Mouse (Mus musculus): ENCODE data around the gene Pgm1. TPM values are rescaled to one million over a fixed set of nuclear protein-coding genes. Genes with fewer than 3 reads are reported as not detected.

Pgm1 gene
- total RNA-seq (2022), result 10 to 100 TPM; 58.5 to 65.5 (median 61.2) TPM

GRCm38 (mm10) chr4:99929149-99929612, at the start of gene Pgm1:
TSS of gene Pgm1 (plus strand) at chr4:99929414.
- DNase-seq (ENCODE audit: low spot score in 2 of 2), result peak in 1 of 2 experiments; percentile 84

DNA sequence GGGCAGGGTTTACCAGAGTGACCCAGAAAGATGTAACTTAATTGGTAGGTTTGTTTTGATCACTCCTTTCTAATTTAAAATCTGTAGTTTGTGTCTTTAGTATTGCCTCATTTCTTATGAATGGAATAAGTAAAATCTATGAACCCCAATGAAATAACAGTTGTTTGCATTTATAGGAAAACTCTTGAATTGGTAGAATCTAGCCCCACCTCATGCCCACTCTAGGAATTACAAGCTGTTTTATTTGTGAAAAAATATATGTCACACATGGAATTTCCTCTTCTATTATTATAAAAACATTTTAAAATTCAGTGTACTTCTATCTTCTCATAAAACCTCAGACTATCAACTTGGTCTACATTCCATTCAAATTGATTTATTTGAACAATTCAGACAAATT, 47.3 kb upstream of the Pgm1 start:
- no peak for DNase-seq (ENCODE audit: low spot score in 2 of 2)

GRCm38 (mm10) chr4:99882405-99882804, 46.8 kb upstream of the Pgm1 start:
- DNase-seq (ENCODE audit: low spot score in 2 of 2), result no peak

GRCm38 (mm10) chr4:99913894-99914451, 15.2 kb upstream of the Pgm1 start:
- DNase-seq (ENCODE audit: low spot score in 2 of 2), result no peak

DNA sequence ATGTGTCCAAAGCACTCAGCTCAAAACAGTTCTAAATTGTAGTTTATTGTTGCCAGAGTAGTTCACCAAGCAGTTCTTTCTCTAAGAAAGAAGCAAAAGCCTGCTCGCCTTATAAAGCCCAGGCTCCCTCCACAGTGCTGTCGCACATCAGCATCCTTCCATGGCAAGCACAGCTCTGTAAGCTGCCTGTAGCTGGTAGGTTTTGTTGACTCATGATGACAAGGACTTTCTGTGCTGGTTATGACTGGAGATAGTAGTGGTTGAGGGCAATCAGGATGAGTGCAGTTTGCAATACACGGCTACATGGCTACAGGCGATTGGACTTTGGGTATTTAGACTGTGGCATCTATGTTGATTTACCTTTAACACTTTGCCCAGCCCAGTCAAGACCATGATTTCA, 2.8 kb upstream of the Pgm1 start:
- no peak for DNase-seq (ENCODE audit: low spot score in 2 of 2)

DNA sequence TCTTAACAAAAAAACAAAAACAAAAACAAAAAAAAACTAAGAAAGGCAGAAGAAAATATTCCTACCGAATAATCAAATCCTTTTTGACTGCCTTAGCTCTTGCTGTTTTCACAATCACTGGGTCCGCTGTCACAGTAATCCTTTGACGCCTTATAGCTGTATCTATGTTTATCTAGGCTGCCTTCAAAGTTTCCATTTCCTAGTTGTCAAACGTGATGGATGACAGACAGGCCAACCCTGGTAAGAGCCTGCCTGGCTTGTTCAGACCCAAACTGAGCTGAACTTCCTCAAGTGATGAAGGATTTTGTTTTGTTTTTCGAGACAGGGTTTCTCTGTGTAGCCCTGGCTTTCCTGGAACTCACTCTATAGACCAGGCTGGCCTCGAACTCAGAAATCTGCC, 693 bp upstream of the Pgm1 start:
- no peak for DNase-seq (ENCODE audit: low spot score in 2 of 2)

- DNase-seq (ENCODE audit: low spot score in 2 of 2), result peak; percentile 67 to 71
These were observed 651 bp downstream of the Pgm1 start, which contains the start of gene Itgb3bp for GRCm38 (mm10) chr4:99929613-99930517. TSS of gene Itgb3bp (minus strand) at chr4:99929813.

DNA sequence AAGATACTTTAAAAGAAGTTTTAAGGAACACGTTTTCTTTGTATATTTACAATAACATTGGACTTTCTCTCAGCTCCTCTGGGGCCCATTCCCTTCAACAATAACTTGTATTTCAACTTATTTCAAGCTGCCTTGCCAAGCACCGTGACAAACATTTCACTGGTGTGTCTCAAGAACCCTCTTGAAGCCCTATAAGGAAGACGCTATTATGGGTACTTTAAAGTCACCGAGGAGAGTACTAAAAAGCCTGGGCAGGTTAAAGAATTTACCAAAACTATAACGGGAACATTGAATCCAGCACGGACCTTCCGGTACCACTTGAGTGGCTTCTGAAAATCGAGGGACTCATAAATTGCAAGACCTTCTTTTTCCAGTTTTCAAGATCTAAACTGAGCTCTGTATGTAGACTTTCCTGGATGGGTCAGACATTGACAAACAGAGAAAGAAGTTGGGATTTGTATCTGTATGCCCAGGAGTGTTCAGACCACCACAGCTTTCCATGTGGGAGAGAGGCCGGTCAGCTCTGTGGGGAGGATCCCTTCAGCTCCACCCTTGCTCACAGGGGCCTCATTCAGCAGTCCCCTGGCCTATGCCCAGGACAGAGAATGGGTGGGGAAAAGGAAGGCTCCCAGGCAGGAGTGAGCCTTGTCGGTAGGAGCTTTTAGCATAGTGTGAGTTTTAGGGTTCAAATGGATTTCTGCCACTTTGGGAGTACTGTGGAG, 1.5 kb downstream of the Pgm1 start:
- no peak for DNase-seq (ENCODE audit: low spot score in 2 of 2)

GRCm38 (mm10) chr4:99931240-99931580, 2.0 kb downstream of the Pgm1 start:
- no peak for DNase-seq (ENCODE audit: low spot score in 2 of 2)

DNA sequence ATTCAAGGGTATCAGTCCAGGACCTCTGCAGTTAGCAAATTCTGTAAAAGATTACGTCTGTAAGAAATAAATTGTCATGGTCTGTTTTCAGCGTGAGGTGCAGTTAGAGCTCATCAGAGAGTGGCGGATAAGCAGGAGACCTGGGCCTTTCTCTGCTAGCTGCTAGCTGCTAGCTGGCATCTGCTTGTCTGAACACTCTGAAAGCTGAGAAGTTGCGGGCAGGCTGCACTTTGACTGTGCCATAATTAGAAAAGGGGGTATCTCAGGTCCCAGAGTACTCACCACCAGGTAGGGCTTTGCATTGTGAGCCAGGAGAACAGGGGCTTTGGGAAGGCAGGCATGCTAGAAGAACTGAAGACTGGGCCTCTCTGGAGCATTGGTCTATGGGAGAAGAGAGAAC, 2.6 kb downstream of the Pgm1 start:
- no peak for DNase-seq (ENCODE audit: low spot score in 2 of 2)

DNA sequence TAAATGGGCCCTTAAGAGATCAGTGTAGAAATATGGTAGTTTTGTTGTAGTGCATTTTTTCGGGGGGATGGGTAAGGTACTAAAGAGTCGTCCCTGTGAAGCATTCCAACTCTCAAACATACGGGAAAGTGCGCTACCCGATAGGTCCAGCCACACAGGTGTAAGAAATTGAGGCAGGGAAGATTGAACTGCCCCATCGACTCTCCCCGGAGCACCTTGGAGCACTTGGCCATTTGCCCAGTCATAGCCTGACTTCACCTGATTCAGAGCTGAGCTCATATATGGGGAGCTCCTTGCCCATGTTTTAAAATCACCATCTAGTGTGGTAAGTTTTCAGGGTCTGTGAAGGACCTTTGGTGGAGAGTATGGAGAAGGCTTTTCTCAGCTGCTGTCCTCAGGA, 5.6 kb downstream of the Pgm1 start:
- no peak for DNase-seq (ENCODE audit: low spot score in 2 of 2)

GRCm38 (mm10) chr4:99936278-99936677, 7.1 kb downstream of the Pgm1 start:
- no peak for DNase-seq (ENCODE audit: low spot score in 2 of 2)

- DNase-seq (ENCODE audit: low spot score in 2 of 2), result no peak
These were observed 10.7 kb downstream of the Pgm1 start for GRCm38 (mm10) chr4:99939711-99940505.

DNA sequence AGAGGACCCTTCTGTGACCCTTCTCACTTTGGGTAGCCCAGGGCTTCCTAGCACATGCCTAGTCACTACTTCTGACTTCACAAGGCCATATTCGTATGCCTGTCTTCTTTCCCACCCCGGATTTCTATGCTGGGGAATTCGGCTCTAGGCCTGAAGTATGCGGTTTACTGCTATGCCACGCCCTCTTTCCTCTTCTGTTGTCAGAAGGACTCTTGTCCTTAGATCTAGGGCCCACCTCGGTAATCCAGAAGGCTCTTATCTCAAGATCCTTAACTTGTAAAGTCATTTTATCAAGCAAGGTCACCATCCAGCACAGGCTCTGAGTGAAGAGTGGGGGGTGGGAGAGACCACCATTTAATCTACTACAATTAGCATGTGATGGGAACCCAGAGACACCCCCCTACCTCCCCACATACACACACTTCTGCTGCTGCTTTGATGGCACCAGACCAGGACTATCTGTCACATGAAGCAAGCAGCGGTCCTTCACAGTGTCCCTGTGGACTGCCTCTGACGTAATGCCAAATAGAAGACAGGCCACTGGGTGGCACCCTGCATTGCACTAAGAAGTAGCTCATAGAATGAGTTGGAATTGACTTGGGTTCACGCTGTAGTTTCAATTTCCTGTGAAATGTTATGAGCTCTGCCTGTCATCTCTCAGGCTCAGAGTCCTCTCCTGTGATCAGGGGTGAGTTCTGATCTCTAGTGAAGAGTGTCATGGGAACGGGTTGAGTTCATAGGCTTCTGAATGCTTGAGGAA, 12.6 kb downstream of the Pgm1 start:
- DNase-seq (ENCODE audit: low spot score in 2 of 2), result no peak

DNA sequence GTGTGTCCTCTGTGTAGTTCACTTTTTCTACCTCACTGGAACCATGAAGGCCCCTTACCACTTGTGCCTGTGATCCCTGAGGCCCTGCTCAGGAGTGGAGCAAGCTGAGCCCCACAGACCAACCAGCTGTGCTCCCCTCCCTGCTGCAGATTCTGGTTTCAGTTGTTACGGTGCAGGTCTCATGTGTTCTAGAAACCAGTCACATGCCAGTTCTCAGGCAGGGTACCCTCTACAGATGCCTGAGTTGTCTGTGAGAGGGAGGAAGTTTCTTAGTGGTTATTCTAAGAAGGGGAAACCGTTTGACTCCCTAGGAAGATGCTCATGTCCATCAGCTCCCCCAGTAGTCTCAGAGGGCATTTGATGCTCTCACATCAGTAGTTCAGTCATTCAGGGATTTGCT, 15.4 kb downstream of the Pgm1 start:
- no peak for DNase-seq (ENCODE audit: low spot score in 2 of 2)

DNA sequence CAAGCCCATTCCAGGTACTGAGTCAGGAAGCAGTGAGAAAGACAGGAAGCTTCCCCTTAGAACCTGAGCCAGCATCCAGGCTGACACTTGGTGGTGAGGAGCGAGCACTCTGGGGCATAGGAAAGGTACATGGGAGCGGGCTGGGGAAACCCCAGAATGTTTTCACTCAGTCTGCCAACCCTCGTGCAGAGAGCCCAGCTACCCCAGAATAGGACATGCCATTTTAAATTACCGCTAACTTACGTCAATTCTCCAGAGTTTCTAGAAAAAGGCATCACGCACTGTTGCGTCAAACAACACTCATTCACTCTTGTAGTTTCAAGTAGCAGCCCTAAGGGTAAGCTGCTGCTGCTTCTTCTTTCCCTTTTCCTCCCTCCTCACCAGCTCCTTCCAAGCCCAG, 15.8 kb downstream of the Pgm1 start:
- no peak for DNase-seq (ENCODE audit: low spot score in 2 of 2)

DNA sequence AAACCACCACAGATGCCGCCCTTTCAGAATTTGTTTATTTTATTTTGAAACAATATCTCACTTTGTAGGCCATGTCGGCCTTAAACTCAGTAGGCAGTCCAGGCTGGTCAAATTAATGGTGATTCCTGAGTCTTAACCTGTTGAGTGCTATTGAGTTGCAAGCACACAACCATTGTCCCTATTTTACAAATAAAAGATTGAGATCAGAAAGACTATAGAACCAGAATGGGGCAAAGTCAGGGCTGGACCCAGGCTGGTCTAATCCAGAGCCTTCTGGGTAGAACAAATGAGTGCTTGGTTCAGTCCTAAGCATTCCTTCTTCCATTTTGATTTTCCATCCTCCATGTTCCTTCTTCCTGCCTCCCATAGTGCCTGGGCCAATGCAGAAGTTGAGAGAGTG, 17.3 kb downstream of the Pgm1 start:
- no peak for DNase-seq (ENCODE audit: low spot score in 2 of 2)

DNA sequence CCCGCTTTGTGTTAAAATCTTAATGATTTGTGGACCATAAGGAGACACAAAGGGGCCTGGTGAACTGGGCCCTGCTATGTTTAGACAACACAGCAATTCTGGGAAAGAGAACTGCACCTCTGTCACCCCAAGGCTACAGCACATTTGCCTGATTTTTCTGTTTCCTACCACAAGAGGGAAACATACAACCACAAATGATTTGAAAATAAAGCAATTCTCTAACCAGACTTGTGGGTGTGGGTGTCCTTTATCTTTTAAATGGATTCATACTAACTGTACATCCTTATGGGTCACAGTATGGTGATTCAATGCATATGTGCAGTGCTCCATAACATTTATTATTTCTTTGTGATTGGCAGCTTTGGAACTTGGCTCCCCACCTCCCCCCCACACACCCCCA, 18.0 kb downstream of the Pgm1 start:
- DNase-seq (ENCODE audit: low spot score in 2 of 2), result no peak

DNA sequence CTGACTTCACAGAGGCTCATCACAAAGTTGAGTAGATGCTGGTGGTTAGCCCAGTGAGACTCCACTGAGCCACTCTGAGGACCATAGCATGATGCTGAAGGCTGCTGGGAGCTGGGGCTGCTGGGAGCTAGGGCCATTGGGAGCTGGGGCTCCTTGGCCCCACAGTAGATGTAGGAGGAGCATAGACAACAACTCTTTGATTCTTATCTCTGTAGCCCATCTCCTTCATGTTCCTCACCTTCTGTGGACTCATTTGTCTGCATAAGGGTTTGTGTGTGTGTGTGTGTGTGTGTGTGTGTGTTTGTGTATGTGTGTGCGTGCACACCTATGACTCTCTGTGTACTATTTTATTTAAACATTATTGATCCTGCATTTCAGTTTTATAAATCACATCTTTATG, 18.7 kb downstream of the Pgm1 start:
- DNase-seq (ENCODE audit: low spot score in 2 of 2), result no peak

DNA sequence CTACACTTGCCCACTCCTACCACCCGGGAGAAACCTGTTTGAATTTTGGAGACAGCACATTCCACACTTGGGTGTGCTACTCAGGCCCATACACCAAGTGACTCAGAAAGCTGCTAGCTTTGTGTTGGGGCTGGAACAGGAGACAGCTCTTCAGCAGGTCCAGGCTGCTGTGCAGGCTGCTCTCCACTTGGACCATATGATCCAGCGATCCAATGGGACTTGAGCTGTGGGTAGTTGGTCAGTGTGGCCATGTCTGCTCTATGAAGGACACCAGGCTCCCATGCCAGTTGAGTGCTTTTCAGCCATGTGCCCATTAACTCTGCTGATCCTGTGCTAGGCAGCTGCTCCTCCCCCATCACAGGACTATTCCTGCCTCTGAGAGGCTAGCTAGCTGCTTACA, 24.7 kb downstream of the Pgm1 start:
- DNase-seq (ENCODE audit: low spot score in 2 of 2), result no peak

GRCm38 (mm10) chr4:99955396-99955795, 26.2 kb downstream of the Pgm1 start:
- no peak for DNase-seq (ENCODE audit: low spot score in 2 of 2)
